Mouse (Mus musculus): ENCODE data around the gene Nfkbie. TPM values are rescaled to one million over a fixed set of nuclear protein-coding genes. Genes with fewer than 3 reads are reported as not detected.

The Nfkbie gene
- total and polyA plus RNA-seq, 3 experiments, result 3.0 to 5.6 (median 5.2) TPM

GRCm38 (mm10) chr17:45581567-45581983 is 26.1 kb downstream of the Nfkbie start:
- peak; percentile 70 for DNase-seq

DNA sequence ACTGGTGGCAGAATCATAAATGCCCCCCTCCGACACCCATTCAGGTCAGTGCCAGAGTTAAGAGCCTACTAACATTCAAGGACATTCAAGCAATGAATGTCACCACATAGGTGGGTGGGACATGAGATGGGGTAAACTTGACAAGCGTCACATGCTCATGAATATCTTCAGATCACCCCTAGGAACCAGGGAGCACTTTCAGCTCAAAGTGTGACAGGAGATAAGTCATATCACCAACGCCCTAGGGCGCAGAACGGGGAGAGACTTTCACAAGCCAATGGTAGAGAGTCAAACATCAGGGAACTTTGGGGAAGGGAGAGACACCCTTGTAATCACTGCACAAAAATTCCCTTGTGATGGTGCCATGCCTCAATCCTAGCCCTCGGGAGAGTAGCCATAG is 26.7 kb downstream of the Nfkbie start:
- no peak for DNase-seq

- no peak for DNase-seq
These were observed 27.3 kb downstream of the Nfkbie start for GRCm38 (mm10) chr17:45582715-45583355.

- peak; percentile 90 for DNase-seq
These were observed 28.8 kb downstream of the Nfkbie start for GRCm38 (mm10) chr17:45584096-45584896.

- DNase-seq, result peak; percentile 86
These were observed 29.6 kb downstream of the Nfkbie start for GRCm38 (mm10) chr17:45584939-45585678.

- peak; percentile 16 for DNase-seq
These were observed 30.4 kb downstream of the Nfkbie start for GRCm38 (mm10) chr17:45585725-45586448.

DNA sequence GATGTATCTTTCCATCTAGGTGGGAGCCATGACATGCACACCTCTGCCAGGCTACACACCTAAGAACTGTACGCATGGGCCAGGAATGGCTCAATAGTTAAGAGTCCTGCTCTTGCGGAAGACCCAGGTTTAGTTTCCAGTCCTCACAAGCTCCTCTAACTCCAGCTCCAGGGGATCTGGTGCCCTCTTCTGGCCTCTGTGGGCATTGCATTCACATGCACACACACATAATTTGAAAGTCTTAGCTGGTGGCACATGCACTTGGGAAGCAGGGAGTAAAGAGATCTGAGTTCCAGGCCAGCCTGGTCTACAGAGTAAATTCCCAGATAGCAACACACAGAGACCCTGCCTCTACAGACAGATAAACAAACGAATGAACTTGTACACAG is 30.9 kb downstream of the Nfkbie start:
- peak; percentile 17 for DNase-seq

GRCm38 (mm10) chr17:45588370-45588769 is 32.9 kb downstream of the Nfkbie start:
- DNase-seq, result peak; percentile 5

GRCm38 (mm10) chr17:45589236-45589635 is 33.7 kb downstream of the Nfkbie start:
- peak; percentile 35 for DNase-seq

DNA sequence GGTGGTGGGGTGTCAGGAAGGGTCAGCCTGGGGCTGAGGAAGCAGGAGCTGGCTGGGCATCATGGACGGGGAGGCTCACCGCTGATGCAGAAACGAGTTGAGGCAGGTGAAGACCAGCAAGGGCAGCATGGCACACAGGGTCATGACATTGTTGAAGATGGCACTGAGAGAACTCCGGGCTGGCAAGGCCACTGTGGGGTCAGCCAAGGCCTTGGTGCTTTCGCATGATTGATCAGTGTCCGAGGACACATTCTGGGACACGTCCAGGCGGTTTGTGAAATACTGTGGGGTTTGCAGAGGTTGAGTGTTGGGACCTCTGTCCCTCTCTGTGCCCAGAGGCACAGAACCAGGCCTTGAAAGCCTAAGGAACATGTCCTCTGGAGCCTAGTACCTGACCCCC is 34.3 kb downstream of the Nfkbie start:
- peak; percentile 91 for DNase-seq

- peak; percentile 15 for DNase-seq
These were observed 34.9 kb downstream of the Nfkbie start for GRCm38 (mm10) chr17:45590410-45590809.

DNA sequence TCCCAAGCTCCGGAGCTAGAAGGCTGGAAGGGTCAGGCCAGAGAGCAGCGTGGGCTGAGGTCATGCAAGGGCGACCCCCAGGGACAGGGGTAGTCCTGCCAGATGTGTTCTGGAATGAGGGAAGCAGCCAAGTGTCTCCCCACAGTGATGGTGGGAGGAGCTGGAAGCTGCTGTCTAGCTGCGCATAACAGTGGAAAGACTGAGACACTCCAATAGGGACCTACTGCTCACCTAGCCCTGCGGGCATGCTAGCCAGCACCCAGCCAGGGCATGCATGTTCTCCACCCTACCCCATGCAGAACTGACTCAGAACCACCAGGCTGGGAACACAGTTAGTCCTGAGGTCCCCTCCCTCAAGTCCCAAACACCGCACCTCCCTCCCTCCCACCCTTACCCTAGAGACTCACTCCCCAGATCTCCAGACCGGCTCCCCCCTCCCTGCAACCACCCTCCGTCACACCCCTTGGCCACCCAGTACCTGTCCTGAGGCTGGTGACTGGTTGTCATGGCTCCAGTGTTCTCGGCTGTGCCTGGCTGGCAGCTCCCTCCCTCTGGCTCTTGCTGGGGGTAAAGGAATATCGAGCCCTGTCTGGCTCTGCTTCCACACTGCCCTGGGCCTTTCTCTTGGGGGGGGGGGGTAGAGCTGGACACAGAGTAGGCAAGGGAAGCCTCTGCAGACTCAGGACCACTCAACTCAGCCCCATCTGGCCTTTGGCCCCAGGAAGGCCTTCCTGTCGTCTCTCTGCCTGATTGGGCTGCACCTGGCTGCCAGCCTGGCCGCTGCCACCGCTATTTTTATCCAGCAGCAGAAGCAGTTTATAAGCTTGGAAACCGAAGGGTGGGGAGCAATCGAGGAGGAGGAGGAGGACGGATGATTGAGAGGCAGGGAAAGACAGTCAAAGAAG is 36.5 kb downstream of the Nfkbie start:
- peak; percentile 65 for DNase-seq

DNA sequence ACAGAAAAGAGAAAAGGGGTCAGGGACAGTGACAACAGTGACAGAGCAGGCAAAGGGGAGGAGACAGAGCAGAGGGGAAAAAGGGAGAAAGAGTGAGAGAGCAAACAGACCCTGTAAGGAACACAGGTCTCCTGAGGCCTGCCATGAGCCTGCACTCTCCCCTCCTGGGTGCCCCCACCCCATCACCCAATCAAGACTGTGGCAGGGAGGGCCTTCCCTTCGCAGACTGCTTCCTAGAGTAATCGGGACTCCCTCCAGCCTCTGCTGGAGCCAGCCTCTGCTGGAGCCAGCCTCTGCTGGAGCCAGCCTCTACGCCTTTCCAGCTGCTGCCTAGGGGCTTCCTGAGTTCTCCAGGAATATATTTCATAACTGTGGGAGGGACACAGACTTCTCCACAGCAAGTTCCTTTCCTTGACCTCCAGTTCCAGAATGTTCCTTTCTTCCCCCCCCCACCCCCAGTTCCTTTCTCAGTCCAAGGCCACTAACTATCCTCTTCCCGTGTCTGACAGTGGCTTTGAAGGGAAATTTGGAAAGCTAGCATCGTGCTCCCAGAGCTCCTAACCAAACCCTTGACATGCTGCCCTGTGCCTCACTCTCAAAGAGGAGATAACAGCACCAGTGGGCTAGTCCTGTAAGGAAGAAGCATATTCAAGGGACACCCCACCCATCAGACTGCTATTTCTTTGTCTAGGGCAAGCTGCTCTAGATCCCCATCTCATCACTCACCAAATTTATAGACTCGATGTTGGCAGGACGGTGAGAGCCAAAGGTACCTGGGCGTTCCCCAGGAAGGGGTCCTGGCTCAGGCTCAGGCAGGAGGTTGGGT is 37.3 kb downstream of the Nfkbie start:
- peak; percentile 76 for DNase-seq

GRCm38 (mm10) chr17:45593479-45593878 is 38.0 kb downstream of the Nfkbie start:
- DNase-seq, result peak; percentile 43

GRCm38 (mm10) chr17:45594195-45594594 is 38.7 kb downstream of the Nfkbie start:
- no peak for DNase-seq

DNA sequence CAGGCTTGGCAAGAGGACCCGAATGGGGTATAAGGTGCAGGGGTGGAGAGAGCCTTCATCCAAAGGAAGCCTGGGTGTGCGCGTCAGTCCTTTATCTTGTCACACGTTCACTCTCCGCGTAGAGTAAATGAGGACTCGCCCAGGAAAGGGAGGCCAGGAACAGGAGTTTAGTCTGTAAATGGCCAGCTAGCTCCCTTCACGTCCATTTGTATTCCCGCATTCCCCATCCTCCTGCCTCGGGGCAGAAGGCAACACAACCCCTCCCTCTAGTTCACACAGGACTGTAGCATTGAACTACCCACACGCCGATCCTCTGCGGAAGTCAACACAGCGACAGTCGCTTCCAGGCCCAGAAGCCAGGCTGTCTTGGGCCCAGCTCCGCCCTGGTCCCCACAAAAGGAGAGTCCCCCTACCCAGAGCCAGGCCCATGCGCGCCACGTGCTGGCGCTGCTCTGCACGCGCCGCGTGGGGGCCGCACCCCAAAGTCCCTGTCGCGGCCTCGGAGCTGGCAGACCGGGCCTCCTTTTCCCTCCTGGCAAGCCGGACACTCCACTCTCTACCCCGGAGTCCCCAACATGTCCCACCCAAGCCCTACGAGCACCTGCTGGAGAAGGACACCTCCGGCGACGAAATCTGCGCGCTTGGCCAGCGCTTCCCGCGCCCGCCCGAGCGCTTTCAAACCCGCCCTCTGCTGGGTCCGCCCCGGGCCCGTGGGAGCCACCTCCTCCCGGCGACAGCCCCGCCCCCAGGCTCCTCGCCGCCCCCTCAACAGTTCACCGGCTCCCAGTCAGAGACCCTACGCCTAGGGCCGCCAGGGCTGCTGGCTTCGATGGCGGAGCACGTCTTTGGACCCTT is 39.6 kb downstream of the Nfkbie start:
- DNase-seq, result peak; percentile 91

DNA sequence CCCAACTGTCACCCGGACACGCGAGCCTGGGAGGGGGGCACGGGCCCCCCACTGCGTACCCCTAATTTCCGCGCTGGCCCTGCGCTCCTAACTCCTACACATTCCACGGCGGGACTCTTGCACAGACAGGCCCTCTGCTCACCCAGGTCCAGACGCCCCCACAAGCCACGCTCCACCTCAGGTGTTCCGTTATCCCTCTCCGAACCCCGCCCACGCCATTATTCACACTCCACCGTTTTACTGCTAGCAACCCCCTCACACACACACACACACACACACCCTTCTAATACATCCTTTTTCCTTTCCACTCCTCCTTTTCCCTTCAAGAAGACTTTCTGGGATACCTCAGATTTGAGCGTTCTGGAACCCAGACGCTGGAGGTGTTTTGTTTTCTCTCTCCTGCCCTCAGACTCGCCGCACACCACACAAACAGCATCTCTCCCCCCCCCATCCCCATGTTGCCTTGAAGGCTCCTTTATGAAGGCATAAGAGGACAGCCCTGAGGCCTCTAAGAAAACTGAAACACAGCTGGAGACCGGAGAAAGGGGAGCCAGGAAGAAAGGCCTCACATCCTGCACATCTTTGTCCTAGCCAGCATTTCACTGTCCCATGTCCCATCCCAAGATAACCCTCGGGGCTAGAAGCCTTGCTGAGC is 40.4 kb downstream of the Nfkbie start:
- no peak for DNase-seq

DNA sequence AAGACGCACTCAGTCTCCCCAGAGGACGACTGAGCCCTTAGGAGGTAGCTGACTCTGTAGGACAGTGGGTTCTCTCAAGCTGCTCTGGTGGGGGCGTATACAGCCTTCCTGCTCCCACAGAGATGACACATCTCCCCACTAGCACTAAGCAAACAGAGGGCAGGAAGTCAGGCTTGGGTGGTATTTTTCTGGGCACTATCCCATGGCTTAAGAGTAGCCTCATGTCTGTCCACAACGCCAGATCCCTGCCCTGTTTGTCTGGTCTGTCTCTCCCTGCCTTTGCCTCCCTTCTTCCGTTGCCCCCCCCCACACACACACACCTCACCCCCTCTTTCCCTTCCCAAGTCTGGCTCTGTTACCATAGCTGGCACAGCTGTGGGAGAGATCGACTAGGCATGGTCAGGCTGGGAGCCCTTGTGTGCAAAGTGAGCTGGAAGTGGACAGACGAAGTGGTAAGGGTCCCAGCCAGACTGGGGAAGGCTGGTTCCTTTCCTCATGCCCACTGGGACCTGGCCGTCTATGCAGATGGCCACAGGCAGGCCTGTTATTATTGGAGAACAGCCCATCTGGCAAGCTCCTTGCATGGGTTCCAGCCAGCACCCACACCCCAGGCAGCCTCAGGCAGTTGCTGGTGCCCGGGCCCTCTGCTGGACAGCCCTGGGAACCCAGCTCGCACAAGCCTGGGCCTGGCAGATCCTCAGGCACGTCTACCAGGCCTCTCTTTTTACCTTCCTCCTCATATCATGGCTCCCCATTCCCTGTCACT is 41.3 kb downstream of the Nfkbie start:
- DNase-seq, result peak; percentile 92

Measured in adrenal gland, adult 2 months (tissue).